Mouse (Mus musculus) midbrain, embryonic 14.5 days (tissue): ENCODE results near the gene Lmod1. TPM values are rescaled to one million over a fixed set of nuclear protein-coding genes. Genes with fewer than 3 reads are reported as not detected.
"Not testable (repeated sequence)": the region's sequence is repeated elsewhere in the genome, so short reads cannot be mapped to it uniquely, and the experiment has no call there.

ENCODE experiments used
- ATAC-seq: fragments of 200-750 bp; cut with Nextera tagmentation; 2 replicates; pipeline ENCODE4 v1.8.0; 2017; ENCODE audit warnings: moderate number of reproducible peaks, moderate library complexity; ENCODE audit not compliant: low FRiP score, low TSS enrichment
- DNase-seq: peaks from one replicate; pipeline ENCODE4 v3.0.0-alpha.2; 2015
- H3K27ac ChIP-seq: fragments of 300-500 bp; sonication (generic); replicated peaks from 2 replicates; pipeline ENCODE4 v1.5.1; 2014; ENCODE audit warnings: mild to moderate bottlenecking, low read depth, low read length, moderate library complexity
- H3K27me3 ChIP-seq: fragments of 300-500 bp; sonication (generic); 2 replicates; pipeline ENCODE4 v1.6.1; 2014; ENCODE audit warnings: low read length, control low read depth, mixed read lengths; ENCODE audit not compliant: control insufficient read depth, insufficient read depth
- H3K36me3 ChIP-seq: fragments of 300-500 bp; sonication (generic); 2 replicates; pipeline ENCODE4 v1.6.1; 2014; ENCODE audit warnings: low read length, control low read depth; ENCODE audit not compliant: control insufficient read depth, insufficient read depth
- H3K4me1 ChIP-seq: fragments of 300-500 bp; sonication (generic); 2 replicates; pipeline ENCODE4 v1.6.1; 2014; ENCODE audit warnings: mild to moderate bottlenecking, antibody characterized with exemption, low read length, control low read depth; ENCODE audit not compliant: control insufficient read depth, insufficient read depth
- H3K4me2 ChIP-seq: fragments of 300-500 bp; sonication (generic); 2 replicates; pipeline ENCODE4 v1.6.1; 2014; ENCODE audit warnings: mild to moderate bottlenecking, low read length, moderate library complexity
- H3K4me3 ChIP-seq: fragments of 300-500 bp; sonication (generic); replicated peaks from 2 replicates; pipeline ENCODE4 v1.5.1; 2014; ENCODE audit warnings: low read depth, low read length
- H3K9ac ChIP-seq: fragments of 300-500 bp; sonication (generic); replicated peaks from 2 replicates; pipeline ENCODE4 v1.6.1; 2014; ENCODE audit warnings: mild to moderate bottlenecking, low read length, moderate library complexity
- H3K9me3 ChIP-seq: fragments of 300-500 bp; sonication (generic); 2 replicates; pipeline ENCODE4 v1.6.1; 2016; ENCODE audit warnings: low read length, control low read depth, mixed read lengths; ENCODE audit not compliant: control insufficient read depth
- WGBS: fragments of 180-500 bp; shearing (Covaris S2); extraction: QIAGEN DNeasy Blood & Tissue Kit; methylation state at CpG from one replicate; pipeline ENCODE4 v1.1.7; 2014; 5-methylcytosine and 5-hydroxymethylcytosine counted together
- polyA plus RNA-seq: library from polyadenylated mRNA; unstranded; fragments of >200 nt; fragmentation: Nextera tagmentation; extraction: Ambion mirVana; gene quantifications from 2 replicates; pipeline ENCODE4 v1.2.1, GENCODE M21; 2014

Gene Lmod1
- polyA plus RNA-seq, 1 experiment from 2014 or later: 0.34 TPM

DNA sequence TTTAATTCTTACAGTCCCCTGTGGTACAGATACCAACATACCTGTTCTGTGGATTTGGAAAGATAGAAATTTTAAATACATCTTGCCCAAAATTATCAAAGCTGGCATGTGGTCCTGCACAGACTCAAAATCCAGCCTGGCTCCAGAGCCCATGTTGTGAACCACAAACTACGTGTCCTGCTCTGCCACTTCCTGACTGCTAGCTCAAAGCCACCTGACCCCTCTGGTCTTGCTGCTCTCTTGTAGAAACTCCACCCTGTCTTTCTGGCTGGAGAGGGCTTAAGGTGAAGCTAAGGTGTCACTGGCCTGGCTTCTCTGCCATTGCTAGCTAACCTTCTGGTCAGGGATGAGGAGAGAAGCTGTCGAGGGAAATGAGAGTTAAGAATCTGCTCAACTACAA, 54.4 kb downstream of the Lmod1 start:
- Histone ChIP-seq H3K9me3 (no peaks in the 10 kb centered on the region), H3K4me3 (no peak overlapping the region), H3K9ac (no peak overlapping the region), H3K36me3 (peaks cover 24% of the 10 kb centered on the region), H3K27me3 (no peaks in the 10 kb centered on the region), H3K4me2 (no peak overlapping the region), H3K27ac (no peak overlapping the region), H3K4me1 (peaks cover 7% of the 10 kb centered on the region; the same call in 1 of the 2 replicates)
- DNase-seq (no peak), ATAC-seq (no peak)
- 65% methylated on average over 2 of the region's 2 CpGs for WGBS

GRCm38 (mm10) chr1:135380071-135380991, 55.7 kb downstream of the Lmod1 start:
- H3K9ac ChIP-seq: no peak overlapping the region
- H3K4me1 ChIP-seq: peaks cover under 1% of the 10 kb centered on the region; the same call in 1 of the 2 replicates
- peaks cover 37% of the 10 kb centered on the region for H3K36me3 ChIP-seq
- H3K9me3 ChIP-seq: no peaks in the 10 kb centered on the region
- no peak overlapping the region for H3K27ac ChIP-seq
- H3K4me3 ChIP-seq: no peak overlapping the region
- DNase-seq: peak; percentile 11
- H3K4me2 ChIP-seq: no peak overlapping the region
- 79% methylated on average over 15 of the region's 15 CpGs for WGBS
- no peak for ATAC-seq
- no peaks in the 10 kb centered on the region for H3K27me3 ChIP-seq

DNA sequence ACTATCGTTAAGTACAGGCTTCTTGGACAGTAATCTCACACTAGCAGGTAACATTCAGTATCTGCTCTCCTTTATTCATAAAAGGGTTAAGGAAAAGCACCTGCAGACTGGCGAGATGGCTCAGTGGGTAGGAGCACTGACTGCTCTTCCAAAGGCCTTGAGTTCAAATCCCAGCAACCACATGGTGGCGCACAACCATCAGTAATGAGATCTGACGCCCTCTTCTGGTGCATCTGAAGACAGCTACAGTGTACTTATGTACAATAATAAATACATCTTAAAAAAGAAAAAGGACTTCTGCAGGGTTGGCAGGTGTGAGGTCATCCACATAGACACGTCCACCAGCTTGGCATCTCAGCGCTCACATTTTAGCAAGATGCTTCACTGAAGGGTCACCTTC, 57.0 kb downstream of the Lmod1 start:
- H3K27ac ChIP-seq, H3K27me3 ChIP-seq, H3K4me3 ChIP-seq, DNase-seq, H3K4me2 ChIP-seq, ATAC-seq, H3K9ac ChIP-seq, H3K9me3 ChIP-seq, H3K4me1 ChIP-seq: not testable (repeated sequence)
- WGBS: 63% methylated on average over 6 of the region's 6 CpGs
- H3K36me3 ChIP-seq: peaks cover 50% of the 10 kb centered on the region

DNA sequence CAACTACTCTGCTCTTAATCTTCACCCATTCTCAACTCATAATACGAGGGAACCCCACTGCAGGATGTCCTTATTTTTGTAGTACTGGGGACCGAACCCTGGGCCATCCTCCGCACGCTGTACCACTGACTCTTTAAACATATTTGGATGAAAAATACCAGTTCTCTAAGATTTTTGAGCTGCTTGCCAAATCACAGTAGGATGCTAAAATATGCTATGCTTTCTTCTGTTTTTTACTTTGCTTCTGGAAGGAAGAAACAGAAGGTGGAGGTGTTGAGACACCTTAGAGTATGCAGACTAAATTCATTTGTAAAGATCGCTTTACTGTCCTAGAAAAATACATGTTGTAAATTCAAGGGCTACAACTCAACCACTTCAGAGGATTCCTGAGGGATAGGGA, 59.6 kb downstream of the Lmod1 start:
- Histone ChIP-seq H3K9ac (no peak overlapping the region), H3K4me2 (no peak overlapping the region), H3K27me3 (no peaks in the 10 kb centered on the region), H3K4me3 (no peak overlapping the region), H3K4me1 (no peaks in the 10 kb centered on the region), H3K36me3 (peaks cover 76% of the 10 kb centered on the region), H3K9me3 (no peaks in the 10 kb centered on the region), H3K27ac (no peak overlapping the region)
- DNase-seq (no peak), ATAC-seq (no peak)
- 95% methylated on average over 5 of the region's 5 CpGs for WGBS

DNA sequence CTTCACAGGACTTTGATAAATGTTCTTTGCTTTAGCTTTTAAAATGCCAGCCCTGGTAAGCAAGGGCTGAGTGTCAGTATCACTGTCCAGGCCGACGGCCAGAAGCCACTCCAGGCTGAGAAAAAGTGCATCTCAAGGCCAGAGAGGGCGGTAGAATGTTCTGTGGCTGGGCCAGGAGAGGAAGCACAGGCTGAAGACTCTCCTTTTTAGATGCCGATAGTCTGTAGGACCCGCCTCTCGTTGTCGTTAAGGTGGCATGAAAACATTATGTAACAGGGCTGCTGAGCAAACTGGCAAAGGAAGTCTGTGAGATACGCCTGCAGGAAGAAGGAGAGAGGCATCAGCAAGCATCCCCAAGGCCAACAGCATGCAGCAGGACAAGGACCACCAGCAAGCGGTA, 60.6 kb downstream of the Lmod1 start:
- no peak overlapping the region for H3K9ac ChIP-seq
- no peak overlapping the region for H3K4me2 ChIP-seq
- ATAC-seq (no peak), DNase-seq (no peak)
- no peak overlapping the region for H3K4me3 ChIP-seq
- peaks cover 86% of the 10 kb centered on the region for H3K36me3 ChIP-seq
- no peak overlapping the region for H3K27ac ChIP-seq
- no peaks in the 10 kb centered on the region for H3K9me3 ChIP-seq
- no peaks in the 10 kb centered on the region for H3K27me3 ChIP-seq
- H3K4me1 ChIP-seq: no peaks in the 10 kb centered on the region
- WGBS: 90% methylated on average over 9 of the region's 9 CpGs

- DNase-seq (no peak), ATAC-seq (no peak)
- Histone ChIP-seq H3K27me3 (no peaks in the 10 kb centered on the region), H3K4me1 (no peaks in the 10 kb centered on the region), H3K27ac (no peak overlapping the region), H3K9me3 (no peaks in the 10 kb centered on the region), H3K4me3 (no peak overlapping the region), H3K4me2 (no peak overlapping the region), H3K36me3 (peaks cover 89% of the 10 kb centered on the region), H3K9ac (no peak overlapping the region)
- WGBS: 99% methylated on average over 5 of the region's 5 CpGs
These were observed 74.9 kb downstream of the Lmod1 start for GRCm38 (mm10) chr1:135399466-135399865.

- peak; percentile 41 for DNase-seq
- no peak overlapping the region for H3K9ac ChIP-seq
These were observed 77.0 kb downstream of the Lmod1 start for GRCm38 (mm10) chr1:135401452-135402110.

GRCm38 (mm10) chr1:135405356-135405755, 80.7 kb downstream of the Lmod1 start:
- no peak for DNase-seq
- H3K4me3 ChIP-seq: no peak overlapping the region
- no peak overlapping the region for H3K4me2 ChIP-seq
- H3K4me1 ChIP-seq: no peaks in the 10 kb centered on the region
- 87% methylated on average over 7 of the region's 7 CpGs for WGBS
- peaks cover 92% of the 10 kb centered on the region for H3K36me3 ChIP-seq
- H3K27ac ChIP-seq: no peak overlapping the region
- no peak overlapping the region for H3K9ac ChIP-seq
- no peaks in the 10 kb centered on the region for H3K27me3 ChIP-seq
- H3K9me3 ChIP-seq: no peaks in the 10 kb centered on the region
- ATAC-seq: no peak

More at GRCm38 (mm10) chr1:135401452-135402110, 77.0 kb downstream of the Lmod1 start:
- Histone ChIP-seq H3K4me1 (no peaks in the 10 kb centered on the region), H3K4me3 (no peak overlapping the region), H3K9me3 (no peaks in the 10 kb centered on the region), H3K27me3 (no peaks in the 10 kb centered on the region), H3K27ac (no peak overlapping the region), H3K4me2 (no peak overlapping the region), H3K36me3 (peaks cover 89% of the 10 kb centered on the region)
- no peak for ATAC-seq
- 96% methylated on average over 3 of the region's 3 CpGs for WGBS
